Mouse (Mus musculus): ENCODE measurements around the gene Aars.

- TF ChIP-seq CTCF (IDR thresholded peaks at IDR 0.05; ENCODE audit: borderline replicate concordance, insufficient read depth, low read length) (no peak), POLR2A (IDR thresholded peaks at IDR 0.05; ENCODE audit: low read depth, low read length) (no peak)
Measured at GRCm38 (mm10) chr8:110996641-110997430, 36.1 kb upstream of the Aars start.
